ENCODE assay signal across 8 mouse cellular contexts in genomic region chr9:44721154-44721876, GRCm38 (mm10). TPM values are rescaled to one million over a fixed set of nuclear protein-coding genes. Genes with fewer than 3 reads are reported as not detected.
A peak's percentile ranks its signal among the peaks of the same experiment; 100 is the strongest.
DNase-seq lines count a peak whose midpoint lies in the region; ATAC-seq lines count a peak whose summit lies in the region.

No protein-coding gene starts in this region.

- H3K9me3 ChIP-seq in forebrain, embryonic 13.5 days (replicated peaks): no peaks in the 10 kb centered on the region
- H3K9me3 ChIP-seq in liver, embryonic 16.5 days (replicated peaks; ENCODE audit: control insufficient read depth, low read length): no peaks in the 10 kb centered on the region
- H3K9me3 ChIP-seq in neural tube, embryonic 12.5 days: no peaks in the 10 kb centered on the region

- peaks cover 73% of the 10 kb centered on the region for H3K4me1 ChIP-seq in forebrain, embryonic 13.5 days
- H3K4me1 ChIP-seq in liver, embryonic 16.5 days (ENCODE audit: control insufficient read depth, low read depth, low read length): peaks cover 10% of the 10 kb centered on the region
- peaks cover 64% of the 10 kb centered on the region for H3K4me1 ChIP-seq in neural tube, embryonic 12.5 days

- 1% methylated on average over 40 of the region's 40 CpGs for WGBS in forebrain, embryonic 13.5 days
- WGBS in liver, embryonic 16.5 days (ENCODE audit: insufficient replicate concordance): under 1% methylated on average over 40 of the region's 40 CpGs
- 2% methylated on average over 40 of the region's 40 CpGs for WGBS in neural tube, embryonic 12.5 days

- H3K9ac ChIP-seq in forebrain, embryonic 13.5 days: peak overlapping the region; percentile 89
- H3K9ac ChIP-seq in liver, embryonic 16.5 days (ENCODE audit: low read depth, low read length): peak overlapping the region; percentile 48
- peak overlapping the region; percentile 83 for H3K9ac ChIP-seq in neural tube, embryonic 12.5 days

- no peaks in the 10 kb centered on the region for H3K27me3 ChIP-seq in forebrain, embryonic 13.5 days
- H3K27me3 ChIP-seq in liver, embryonic 16.5 days (ENCODE audit: control insufficient read depth, insufficient read depth, low read depth, low read length): no peaks in the 10 kb centered on the region; the same call in 1 of the 2 replicates
- H3K27me3 ChIP-seq in neural tube, embryonic 12.5 days (replicated peaks): no peaks in the 10 kb centered on the region

- H3K4me2 ChIP-seq in forebrain, embryonic 13.5 days: peak overlapping the region; percentile 90
- H3K4me2 ChIP-seq in liver, embryonic 16.5 days (ENCODE audit: low read depth, low read length): peak overlapping the region; percentile 71
- peak overlapping the region; percentile 87 for H3K4me2 ChIP-seq in neural tube, embryonic 12.5 days (replicated peaks)

- intact Hi-C loops in heart, postnatal 10 days (cut with DNase I): no loop called here

- H3K36me3 ChIP-seq in forebrain, embryonic 13.5 days (ENCODE audit: poor library complexity, severe bottlenecking): peaks cover 16% of the 10 kb centered on the region
- H3K36me3 ChIP-seq in liver, embryonic 16.5 days (ENCODE audit: control insufficient read depth, insufficient read depth): no peaks in the 10 kb centered on the region
- peaks cover 18% of the 10 kb centered on the region for H3K36me3 ChIP-seq in neural tube, embryonic 12.5 days

- peak overlapping the region; percentile 82 for H3K4me3 ChIP-seq in forebrain, embryonic 13.5 days
- peak overlapping the region; percentile 57 for H3K4me3 ChIP-seq in liver, embryonic 16.5 days (ENCODE audit: low read depth, low read length)
- peak overlapping the region; percentile 78 for H3K4me3 ChIP-seq in neural tube, embryonic 12.5 days

- peak; percentile 86 for ATAC-seq in forebrain, embryonic 13.5 days
- ATAC-seq in liver, embryonic 16.5 days (ENCODE audit: low read depth): peak; percentile 82
- ATAC-seq in neural tube, embryonic 12.5 days (ENCODE audit: low FRiP score, low read depth): peak; percentile 77

- peak; percentile 74 for DNase-seq in ES-CJ7 (ENCODE audit: low read depth, low spot score)
- DNase-seq in c-Kit-positive CD71-positive TER-119-positive erythroid progenitor cells, embryonic 14.5 days (ENCODE audit: low spot score): peak; percentile 42
- DNase-seq in heart, postnatal 10 days: peak; percentile 94 to 95
- peak; percentile 88 to 92 for DNase-seq in kidney, postnatal 4 days
- DNase-seq in thymus, postnatal 0 days (ENCODE audit: low spot score): peak; percentile 33

- peak overlapping the region; percentile 79 for H3K27ac ChIP-seq in forebrain, embryonic 13.5 days
- no peak overlapping the region for H3K27ac ChIP-seq in liver, embryonic 16.5 days (ENCODE audit: low read length)
- peak overlapping the region; percentile 33; the same call in 1 of the 2 replicates for H3K27ac ChIP-seq in neural tube, embryonic 12.5 days

RNA-seq across cellular contexts. Expression of gene Phldb1, which starts 13.7 kb away (rescaled TPM):
- polyA plus RNA-seq in forebrain, embryonic 13.5 days (2015; fragmentation: Nextera tagmentation; extraction: Ambion mirVana): 36.4 and 40.9 TPM in 2 replicates
- total RNA-seq in heart, postnatal 10 days (2021): 100 to 1,000 TPM; 127 to 130 TPM
- polyA plus RNA-seq in liver, embryonic 16.5 days (2015; fragmentation: Nextera tagmentation; extraction: Ambion mirVana): 2.2 and 2.3 TPM in 2 replicates
- 58.9 and 61.6 TPM in 2 replicates for polyA plus RNA-seq in neural tube, embryonic 12.5 days (2016; fragmentation: Nextera tagmentation; extraction: Ambion mirVana)
- 3.0 and 3.3 TPM in 2 replicates for polyA plus RNA-seq in thymus, postnatal 0 days (2015; fragmentation: Nextera tagmentation; extraction: Ambion mirVana)

RNA-seq across cellular contexts. Expression of gene Arcn1, which starts 46.3 kb away (rescaled TPM):
- polyA plus RNA-seq in forebrain, embryonic 13.5 days (2015; fragmentation: Nextera tagmentation; extraction: Ambion mirVana): 132 and 137 TPM in 2 replicates
- 100 to 1,000 TPM; 103 to 114 TPM for total RNA-seq in heart, postnatal 10 days (2021)
- 92.8 and 95.6 TPM in 2 replicates for polyA plus RNA-seq in liver, embryonic 16.5 days (2015; fragmentation: Nextera tagmentation; extraction: Ambion mirVana)
- 169 and 182 TPM in 2 replicates for polyA plus RNA-seq in neural tube, embryonic 12.5 days (2016; fragmentation: Nextera tagmentation; extraction: Ambion mirVana)
- polyA plus RNA-seq in thymus, postnatal 0 days (2015; fragmentation: Nextera tagmentation; extraction: Ambion mirVana): 111 and 116 TPM in 2 replicates

RNA-seq across cellular contexts. Expression of gene Ift46, which starts 46.4 kb away (rescaled TPM):
- polyA plus RNA-seq in forebrain, embryonic 13.5 days (2015; fragmentation: Nextera tagmentation; extraction: Ambion mirVana): 154 and 164 TPM in 2 replicates
- total RNA-seq in heart, postnatal 10 days (2021): 10 to 100 TPM; 42.6 to 50.5 TPM
- 20.6 and 21.0 TPM in 2 replicates for polyA plus RNA-seq in liver, embryonic 16.5 days (2015; fragmentation: Nextera tagmentation; extraction: Ambion mirVana)
- 150 and 155 TPM in 2 replicates for polyA plus RNA-seq in neural tube, embryonic 12.5 days (2016; fragmentation: Nextera tagmentation; extraction: Ambion mirVana)
- polyA plus RNA-seq in thymus, postnatal 0 days (2015; fragmentation: Nextera tagmentation; extraction: Ambion mirVana): 68.0 and 74.0 TPM in 2 replicates

RNA-seq across cellular contexts. Expression of gene Treh, which starts 48.3 kb away (rescaled TPM):
- not detected in 2 replicates for polyA plus RNA-seq in forebrain, embryonic 13.5 days (2015; fragmentation: Nextera tagmentation; extraction: Ambion mirVana)
- total RNA-seq in heart, postnatal 10 days (2021): not detected
- polyA plus RNA-seq in liver, embryonic 16.5 days (2015; fragmentation: Nextera tagmentation; extraction: Ambion mirVana): not detected in 2 replicates
- not detected in 2 replicates for polyA plus RNA-seq in neural tube, embryonic 12.5 days (2016; fragmentation: Nextera tagmentation; extraction: Ambion mirVana)
- polyA plus RNA-seq in thymus, postnatal 0 days (2015; fragmentation: Nextera tagmentation; extraction: Ambion mirVana): 0.07 TPM in 1 of 2 replicates, not detected in the other

Comparison
In these comparisons a context has a peak if more than half of its experiments do, and no peak if none do; other contexts are left out.
1. DNase-seq: peak in every context shown above with its lines; median percentile 94 in heart, postnatal 10 days; 90 in kidney, postnatal 4 days; 74 in ES-CJ7; 42 in c-Kit-positive CD71-positive TER-119-positive erythroid progenitor cells, embryonic 14.5 days; 33 in thymus, postnatal 0 days.